Mouse (Mus musculus): ENCODE data around the gene Arpc4. TPM values are rescaled to one million over a fixed set of nuclear protein-coding genes. Genes with fewer than 3 reads are reported as not detected.

Arpc4 gene
- polyA plus RNA-seq, 1 experiment from 2014 or later: 352 TPM

DNA sequence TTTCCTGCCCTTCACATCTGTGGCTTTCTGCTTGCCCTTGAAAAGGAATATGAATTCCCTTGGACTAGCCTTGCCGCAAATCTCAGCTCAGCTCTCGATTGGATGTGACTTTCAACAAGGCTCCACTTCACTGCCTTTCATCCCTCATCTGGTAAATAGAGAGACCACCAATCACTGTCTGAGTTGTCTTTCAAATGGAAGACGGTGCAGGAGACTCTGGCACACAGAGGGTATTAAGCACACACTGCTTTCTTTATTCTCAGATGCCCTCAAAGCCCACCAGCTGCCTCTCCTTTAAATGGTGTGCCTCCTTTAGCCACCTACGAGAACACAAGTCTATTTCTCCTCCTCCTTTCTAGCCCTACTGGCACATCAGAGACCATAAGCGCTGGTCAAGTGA lies 9.3 kb upstream of the Arpc4 start:
- WGBS: 70% methylated on average over 5 of the region's 5 CpGs
- no peak for ATAC-seq (ENCODE audit: low FRiP score, low read depth)
- peaks cover 63% of the 10 kb centered on the region for H3K36me3 ChIP-seq
- H3K4me2 ChIP-seq (replicated peaks): no peak overlapping the region
- H3K27ac ChIP-seq: no peak overlapping the region
- H3K4me1 ChIP-seq: no peaks in the 10 kb centered on the region
- H3K27me3 ChIP-seq (replicated peaks): no peaks in the 10 kb centered on the region
- no peak overlapping the region for H3K4me3 ChIP-seq
- no peaks in the 10 kb centered on the region for H3K9me3 ChIP-seq
- H3K9ac ChIP-seq: no peak overlapping the region

DNA sequence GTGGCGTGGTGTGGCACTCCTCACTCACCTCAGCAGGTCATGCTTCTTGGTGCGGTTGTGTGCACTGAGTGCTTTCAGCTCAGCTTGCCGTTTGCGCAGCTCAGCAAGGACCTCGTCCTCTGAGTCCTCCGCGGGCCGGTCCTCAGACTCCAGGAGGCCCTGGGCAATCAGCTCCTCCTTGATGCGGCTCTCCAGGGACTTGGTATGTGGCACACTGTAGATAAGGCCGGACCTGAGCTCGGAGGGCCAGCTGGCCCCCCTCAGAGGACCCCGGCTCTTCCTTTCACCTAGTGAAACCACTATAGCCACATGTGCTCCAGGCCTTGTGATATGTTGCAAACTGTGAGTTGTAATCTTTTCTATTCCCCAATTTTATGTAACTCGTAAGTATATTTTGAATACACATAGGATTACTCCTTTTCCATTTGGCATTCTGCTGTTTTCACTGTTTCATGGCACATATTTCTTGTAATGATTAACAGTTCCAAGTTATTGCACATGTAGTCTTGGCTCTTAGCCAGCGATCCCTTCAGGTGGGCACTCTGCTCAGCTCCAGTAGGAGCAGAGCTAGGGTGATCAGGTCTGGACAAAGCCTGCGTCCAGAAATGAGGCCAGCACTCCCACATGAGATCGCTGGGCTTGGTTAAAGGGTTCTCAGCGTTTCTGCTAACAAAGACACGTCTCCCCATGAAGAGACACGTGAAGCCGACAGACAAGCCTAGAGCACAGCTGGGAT lies 7.6 kb upstream of the Arpc4 start:
- no peak overlapping the region for H3K9ac ChIP-seq
- no peak overlapping the region for H3K27ac ChIP-seq
- H3K4me2 ChIP-seq (replicated peaks): no peak overlapping the region
- WGBS: 93% methylated on average over 20 of the region's 20 CpGs
- no peak for ATAC-seq (ENCODE audit: low FRiP score, low read depth)
- peaks cover 75% of the 10 kb centered on the region for H3K36me3 ChIP-seq
- no peak overlapping the region for H3K4me3 ChIP-seq
- H3K4me1 ChIP-seq: no peaks in the 10 kb centered on the region
- no peaks in the 10 kb centered on the region for H3K27me3 ChIP-seq (replicated peaks)
- H3K9me3 ChIP-seq: no peaks in the 10 kb centered on the region

GRCm38 (mm10) chr6:113373491-113373890 lies 4.4 kb upstream of the Arpc4 start:
- ATAC-seq (ENCODE audit: low FRiP score, low read depth): no peak
- Histone ChIP-seq H3K9me3 (no peaks in the 10 kb centered on the region), H3K4me2 (replicated peaks) (no peak overlapping the region), H3K4me1 (peaks cover 6% of the 10 kb centered on the region), H3K9ac (no peak overlapping the region), H3K36me3 (peaks cover 70% of the 10 kb centered on the region), H3K27me3 (replicated peaks) (no peaks in the 10 kb centered on the region), H3K4me3 (no peak overlapping the region), H3K27ac (no peak overlapping the region)
- WGBS: 93% methylated on average over 4 of the region's 4 CpGs

- Histone ChIP-seq H3K9me3 (no peaks in the 10 kb centered on the region), H3K9ac (peak overlapping the region; percentile 92), H3K27me3 (replicated peaks) (no peaks in the 10 kb centered on the region), H3K4me3 (peak overlapping the region; percentile 97), H3K27ac (peak overlapping the region; percentile 95), H3K4me1 (peaks cover 17% of the 10 kb centered on the region), H3K4me2 (replicated peaks) (peak overlapping the region; percentile 85), H3K36me3 (peaks cover 55% of the 10 kb centered on the region)
- 11% methylated on average over 7 of the region's 7 CpGs for WGBS
- no peak for ATAC-seq (ENCODE audit: low FRiP score, low read depth)
Observed at GRCm38 (mm10) chr6:113377172-113377495, 781 bp upstream of the Arpc4 start.

DNA sequence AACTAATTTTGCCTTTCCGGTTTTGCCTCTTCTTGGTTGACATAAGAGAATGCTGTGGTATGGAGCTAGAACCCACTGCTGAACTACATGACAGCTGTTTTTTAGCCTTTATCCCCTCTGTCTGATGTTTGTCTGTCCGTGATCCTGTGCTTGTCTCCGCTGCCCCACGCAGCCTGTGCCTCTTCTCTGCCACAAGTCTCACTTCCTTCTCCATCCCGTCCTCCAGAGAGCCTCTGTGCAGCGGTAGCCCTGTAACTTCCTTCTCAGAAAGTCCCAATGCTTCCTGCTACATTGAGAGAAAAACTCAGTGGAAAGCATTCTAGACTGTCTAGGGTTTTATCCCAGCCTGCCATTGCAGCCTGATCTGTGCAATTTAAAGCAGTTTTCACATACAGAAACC lies 1.3 kb downstream of the Arpc4 start:
- Histone ChIP-seq H3K36me3 (peaks cover 55% of the 10 kb centered on the region), H3K27ac (no peak overlapping the region), H3K27me3 (replicated peaks) (no peaks in the 10 kb centered on the region), H3K4me3 (no peak overlapping the region), H3K4me1 (peaks cover 17% of the 10 kb centered on the region), H3K9me3 (no peaks in the 10 kb centered on the region), H3K9ac (no peak overlapping the region), H3K4me2 (replicated peaks) (peak overlapping the region; percentile 85)
- WGBS: 90% methylated on average over 6 of the region's 6 CpGs
- no peak for ATAC-seq (ENCODE audit: low FRiP score, low read depth)

DNA sequence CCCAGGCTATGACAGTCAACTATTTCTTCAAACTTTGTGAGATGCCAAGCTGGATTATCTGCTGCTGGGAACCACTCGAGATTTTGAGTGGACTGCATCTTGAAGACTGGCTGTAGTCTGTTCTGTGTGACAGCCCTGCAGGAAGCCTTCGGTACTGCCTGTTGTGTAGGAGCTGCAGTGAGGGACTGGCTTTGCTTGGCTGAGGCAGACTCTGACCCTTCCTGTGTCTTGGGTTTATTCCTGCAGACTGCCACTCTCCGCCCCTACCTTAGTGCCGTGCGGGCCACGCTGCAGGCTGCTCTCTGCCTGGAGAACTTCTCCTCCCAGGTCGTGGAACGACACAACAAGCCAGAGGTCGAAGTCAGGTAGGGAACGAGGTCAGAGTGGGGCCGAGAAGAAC lies 2.6 kb downstream of the Arpc4 start:
- 96% methylated on average over 11 of the region's 11 CpGs for WGBS
- no peak overlapping the region for H3K9ac ChIP-seq
- no peak for ATAC-seq (ENCODE audit: low FRiP score, low read depth)
- H3K36me3 ChIP-seq: peaks cover 56% of the 10 kb centered on the region
- peaks cover 17% of the 10 kb centered on the region for H3K4me1 ChIP-seq
- H3K4me2 ChIP-seq (replicated peaks): no peak overlapping the region
- no peaks in the 10 kb centered on the region for H3K9me3 ChIP-seq
- no peak overlapping the region for H3K27ac ChIP-seq
- no peak overlapping the region for H3K4me3 ChIP-seq
- no peaks in the 10 kb centered on the region for H3K27me3 ChIP-seq (replicated peaks)

DNA sequence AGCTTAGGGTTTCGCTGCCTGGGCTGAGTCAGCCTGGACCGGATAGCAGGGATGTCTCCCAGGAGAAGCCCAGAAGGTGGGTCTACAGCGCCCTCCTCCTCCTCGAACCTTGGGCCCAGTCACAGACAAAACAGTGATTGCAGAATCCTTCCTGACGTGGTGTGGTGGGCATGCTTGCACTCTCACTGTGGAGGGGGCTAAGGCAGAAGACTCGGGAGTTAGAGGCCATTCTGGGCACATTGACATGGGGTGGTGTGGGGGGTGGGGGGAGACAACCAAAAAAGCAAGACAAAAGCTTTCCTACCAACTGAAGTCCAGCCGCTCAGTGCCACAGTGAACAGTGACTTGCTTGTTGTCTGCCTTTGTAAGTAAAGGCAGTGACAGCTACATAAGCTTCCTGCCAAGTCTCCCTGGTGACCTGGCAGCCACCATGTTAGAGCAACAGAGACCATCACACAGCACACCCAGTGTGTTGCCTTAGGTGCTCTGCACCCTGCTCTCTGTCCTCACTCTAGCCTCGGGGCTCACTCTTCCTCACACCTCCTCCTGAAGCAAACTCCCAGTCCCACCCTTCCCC lies 6.5 kb downstream of the Arpc4 start:
- Histone ChIP-seq H3K27me3 (replicated peaks) (no peaks in the 10 kb centered on the region), H3K9me3 (no peaks in the 10 kb centered on the region), H3K4me3 (no peak overlapping the region), H3K36me3 (peaks cover 83% of the 10 kb centered on the region), H3K4me1 (peaks cover 2% of the 10 kb centered on the region), H3K27ac (no peak overlapping the region), H3K9ac (no peak overlapping the region), H3K4me2 (replicated peaks) (no peak overlapping the region)
- ATAC-seq (ENCODE audit: low FRiP score, low read depth): no peak
- WGBS: 89% methylated on average over 8 of the region's 8 CpGs

DNA sequence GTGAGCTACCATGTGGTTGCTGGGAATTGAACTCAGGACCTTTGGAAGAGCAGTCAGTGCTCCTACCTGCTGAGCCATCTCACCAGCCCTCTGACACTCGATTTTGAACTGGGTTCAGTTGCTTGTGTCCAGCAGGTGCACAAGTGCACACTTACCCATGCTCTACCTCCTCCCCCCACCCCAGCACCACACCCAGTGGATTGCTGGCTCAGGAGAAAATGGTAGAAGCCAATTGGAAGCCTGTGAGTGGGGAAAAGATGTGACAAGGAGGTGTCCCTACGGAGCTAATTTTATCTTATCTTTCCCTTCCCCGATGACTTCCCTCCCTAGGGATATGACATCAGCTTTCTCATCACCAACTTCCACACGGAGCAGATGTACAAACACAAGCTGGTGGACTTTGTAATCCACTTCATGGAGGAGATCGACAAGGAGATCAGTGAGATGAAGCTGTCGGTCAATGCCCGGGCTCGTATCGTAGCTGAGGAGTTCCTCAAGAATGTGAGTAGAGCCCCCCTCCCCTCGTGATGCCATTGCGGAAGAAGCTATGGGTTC lies 7.3 kb downstream of the Arpc4 start:
- no peak overlapping the region for H3K9ac ChIP-seq
- no peaks in the 10 kb centered on the region for H3K4me1 ChIP-seq
- H3K27ac ChIP-seq: no peak overlapping the region
- H3K27me3 ChIP-seq (replicated peaks): no peaks in the 10 kb centered on the region
- 93% methylated on average over 11 of the region's 11 CpGs for WGBS
- H3K4me3 ChIP-seq: no peak overlapping the region
- H3K9me3 ChIP-seq: no peaks in the 10 kb centered on the region
- H3K4me2 ChIP-seq (replicated peaks): no peak overlapping the region
- peaks cover 87% of the 10 kb centered on the region for H3K36me3 ChIP-seq
- no peak for ATAC-seq (ENCODE audit: low FRiP score, low read depth)

DNA sequence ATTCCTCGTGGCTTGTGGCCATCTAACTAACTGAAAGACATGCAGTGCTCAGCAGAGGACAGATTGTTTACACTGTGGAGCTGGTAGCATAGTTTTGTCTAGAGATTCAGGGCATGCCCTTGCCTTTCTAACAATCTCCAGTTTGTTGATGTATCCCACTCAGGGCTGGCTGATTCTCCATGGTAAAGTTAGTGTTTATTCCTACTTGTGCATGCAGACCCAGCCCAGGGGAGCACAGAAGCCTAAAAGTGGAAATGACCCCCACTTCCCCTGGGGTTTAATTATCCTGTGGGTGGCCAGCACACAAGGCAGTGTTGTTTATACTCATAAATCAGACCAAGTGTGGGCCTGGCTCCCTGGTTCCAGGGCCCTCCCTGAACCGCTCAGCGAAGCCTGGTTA lies 8.1 kb downstream of the Arpc4 start:
- Histone ChIP-seq H3K9me3 (no peaks in the 10 kb centered on the region), H3K4me1 (no peaks in the 10 kb centered on the region), H3K36me3 (peaks cover 79% of the 10 kb centered on the region), H3K9ac (no peak overlapping the region), H3K27me3 (replicated peaks) (no peaks in the 10 kb centered on the region), H3K4me2 (replicated peaks) (no peak overlapping the region), H3K4me3 (no peak overlapping the region), H3K27ac (no peak overlapping the region)
- 82% methylated on average over 3 of the region's 3 CpGs for WGBS
- ATAC-seq (ENCODE audit: low FRiP score, low read depth): no peak

GRCm38 (mm10) chr6:113388960-113389359 lies 11.0 kb downstream of the Arpc4 start, which contains the start of gene Ttll3:
TSS of gene Ttll3 (plus strand) at chr6:113389260.
- Histone ChIP-seq H3K36me3 (peaks cover 54% of the 10 kb centered on the region), H3K4me1 (peaks cover 18% of the 10 kb centered on the region)

GRCm38 (mm10) chr6:113390715-113391114 lies 12.8 kb downstream of the Arpc4 start:
- Histone ChIP-seq H3K27ac (no peak overlapping the region), H3K4me3 (no peak overlapping the region), H3K4me2 (replicated peaks) (no peak overlapping the region), H3K27me3 (replicated peaks) (no peaks in the 10 kb centered on the region), H3K9ac (no peak overlapping the region), H3K4me1 (peaks cover 18% of the 10 kb centered on the region), H3K36me3 (peaks cover 47% of the 10 kb centered on the region), H3K9me3 (no peaks in the 10 kb centered on the region)
- no peak for ATAC-seq (ENCODE audit: low FRiP score, low read depth)
- WGBS: 91% methylated on average over 3 of the region's 3 CpGs

More at GRCm38 (mm10) chr6:113388960-113389359, 11.0 kb downstream of the Arpc4 start, which contains the start of gene Ttll3:
- Histone ChIP-seq H3K27ac (no peak within 1 kb of the TSS), H3K4me2 (replicated peaks) (no peak within 1 kb of the TSS), H3K4me3 (no peak within 1 kb of the TSS), H3K27me3 (replicated peaks) (no peaks in the 10 kb centered on the region), H3K9ac (no peak within 1 kb of the TSS), H3K9me3 (no peaks in the 10 kb centered on the region)
- ATAC-seq (ENCODE audit: low FRiP score, low read depth): no peak
- 80% methylated on average over 8 of the region's 8 CpGs for WGBS

DNA sequence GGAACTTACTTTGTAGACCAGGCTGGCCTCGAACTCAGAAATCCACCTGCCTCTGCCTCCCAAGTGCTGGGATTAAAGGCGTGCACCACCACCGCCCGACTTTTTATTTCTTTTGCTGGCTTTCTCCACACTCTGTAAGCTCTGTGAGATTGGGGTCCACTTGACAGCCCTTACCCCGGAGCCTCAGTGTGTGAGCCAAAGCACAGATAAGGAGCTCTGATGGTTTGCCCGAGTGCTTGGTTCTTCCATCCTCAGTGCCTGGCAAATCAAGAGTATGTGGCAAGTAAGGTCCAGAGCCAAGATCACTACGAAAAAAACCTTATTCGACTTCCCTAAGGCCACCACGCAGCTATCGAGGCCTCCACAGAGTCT lies 14.1 kb downstream of the Arpc4 start:
- no peaks in the 10 kb centered on the region for H3K9me3 ChIP-seq
- H3K36me3 ChIP-seq: peaks cover 38% of the 10 kb centered on the region
- peak overlapping the region; percentile 91 for H3K4me2 ChIP-seq (replicated peaks)
- 26% methylated on average over 10 of the region's 10 CpGs for WGBS
- peak overlapping the region; percentile 44 for H3K4me3 ChIP-seq
- H3K27ac ChIP-seq: 0 out of 2 replicates have a peak overlapping the region, but pooled peaks have one; percentile 46
- ATAC-seq (ENCODE audit: low FRiP score, low read depth): peak; percentile 42
- H3K9ac ChIP-seq: peak overlapping the region; percentile 68
- no peaks in the 10 kb centered on the region for H3K27me3 ChIP-seq (replicated peaks)
- H3K4me1 ChIP-seq: peaks cover 18% of the 10 kb centered on the region

Data from neural tube, embryonic 12.5 days (tissue).